Mouse (Mus musculus) olfactory bulb, adult 2 months (tissue): ENCODE data around the gene Tmem86a.

Experiments used
- CTCF ChIP-seq: fragments of 200-500 bp; IDR thresholded peaks from 2 replicates; pipeline ENCODE4 v1.5.1; 2012; ENCODE audit warnings: low read depth, mild to moderate bottlenecking, low read length, moderate library complexity; ENCODE audit not compliant: insufficient read depth
- POLR2A ChIP-seq: fragments of 200-500 bp; IDR thresholded peaks from 2 replicates; pipeline ENCODE4 v1.6.1; 2012; ENCODE audit warnings: mild to moderate bottlenecking, low read depth, low read length, moderate library complexity; ENCODE audit not compliant: insufficient read depth

DNA sequence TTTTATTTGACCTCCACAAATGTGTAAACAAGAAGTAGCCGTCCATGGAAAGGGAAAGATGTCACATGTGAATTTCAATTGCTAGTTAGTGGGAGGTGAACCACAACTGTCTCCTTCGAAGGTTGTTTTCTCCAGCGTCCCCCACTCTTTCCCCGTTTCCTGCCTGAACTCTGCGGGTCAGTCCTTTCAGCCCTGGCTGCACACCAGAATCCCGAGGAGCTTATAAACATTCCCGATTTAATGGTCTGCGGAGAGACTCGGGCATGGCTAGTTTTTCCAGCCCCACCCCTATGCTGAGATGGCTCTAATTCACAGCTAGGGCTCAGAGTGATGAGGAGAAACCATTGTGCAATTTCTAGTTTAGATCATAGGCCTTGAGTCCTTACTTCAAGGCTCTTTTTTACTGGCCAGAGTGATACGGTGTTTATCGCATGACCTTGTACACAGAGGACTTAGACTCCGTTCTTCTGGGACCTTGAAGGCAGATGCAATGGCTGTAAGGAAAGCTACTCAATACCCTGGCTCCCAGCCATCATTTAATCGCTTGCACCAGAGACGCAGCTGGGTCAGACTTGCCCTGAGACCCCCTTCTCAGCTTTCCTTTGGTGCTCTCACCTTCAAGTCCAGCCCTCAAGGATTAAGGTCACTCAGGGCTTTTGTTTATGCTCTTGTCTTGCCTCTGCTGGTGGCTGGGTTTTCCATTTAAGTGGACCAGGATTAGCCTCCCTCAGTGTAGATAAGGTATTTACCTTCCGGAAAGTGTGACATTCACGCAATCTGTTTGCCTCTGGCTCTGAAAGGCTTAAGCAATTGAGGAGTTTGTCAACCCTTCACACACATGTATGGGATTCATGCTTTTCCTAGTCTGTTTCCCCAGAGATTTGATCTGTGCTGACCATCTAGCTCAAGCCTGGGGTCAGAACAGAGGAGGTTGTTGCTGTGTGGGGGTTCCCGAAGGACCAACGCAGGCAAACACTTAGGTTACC, 23.4 kb downstream of the Tmem86a start:
- TF ChIP-seq CTCF (no peak), POLR2A (no peak)
